Mouse (Mus musculus): Measurements from ENCODE around the gene Abcb4.

- no peak for TF ChIP-seq CTCF (IDR thresholded peaks at IDR 0.05; ENCODE audit: low read depth)
- no peak for TF ChIP-seq EP300 (IDR thresholded peaks at IDR 0.05; ENCODE audit: low read depth)
Observed at GRCm38 (mm10) chr5:8943836-8944235, 50.3 kb downstream of the Abcb4 start.
